Mouse (Mus musculus) C2C12 (cell line): Measurements from ENCODE around the gene Naa25.
A peak's percentile ranks its signal among the peaks of the same experiment; 100 is the strongest.

ENCODE experiments used
- CEBPB ChIP-seq: IDR thresholded peaks from one replicate; pipeline ENCODE4 v1.6.1; 2011; ENCODE audit warnings: low read depth, mild to moderate bottlenecking, control low read depth, moderate library complexity
- CTCF ChIP-seq: IDR thresholded peaks from one replicate; pipeline ENCODE4 v1.5.1; 2011; ENCODE audit not compliant: control insufficient read depth, insufficient read depth, insufficient read length
- MAX ChIP-seq: IDR thresholded peaks from one replicate; pipeline ENCODE4 v1.6.1; 2011; ENCODE audit warnings: mild to moderate bottlenecking, control low read depth
- USF1 ChIP-seq: IDR thresholded peaks from one replicate; pipeline ENCODE4 v1.6.1; 2011; ENCODE audit warnings: low read depth, mild to moderate bottlenecking, control low read depth, moderate library complexity

GRCm38 (mm10) chr5:121399540-121399939, 1.8 kb downstream of the Naa25 start:
- TF ChIP-seq CTCF (no peak), CEBPB (no peak), MAX (no peak), USF1 (peak; percentile 33)
